ENCODE assay signal across 12 mouse cellular contexts in the genomic region with DNA sequence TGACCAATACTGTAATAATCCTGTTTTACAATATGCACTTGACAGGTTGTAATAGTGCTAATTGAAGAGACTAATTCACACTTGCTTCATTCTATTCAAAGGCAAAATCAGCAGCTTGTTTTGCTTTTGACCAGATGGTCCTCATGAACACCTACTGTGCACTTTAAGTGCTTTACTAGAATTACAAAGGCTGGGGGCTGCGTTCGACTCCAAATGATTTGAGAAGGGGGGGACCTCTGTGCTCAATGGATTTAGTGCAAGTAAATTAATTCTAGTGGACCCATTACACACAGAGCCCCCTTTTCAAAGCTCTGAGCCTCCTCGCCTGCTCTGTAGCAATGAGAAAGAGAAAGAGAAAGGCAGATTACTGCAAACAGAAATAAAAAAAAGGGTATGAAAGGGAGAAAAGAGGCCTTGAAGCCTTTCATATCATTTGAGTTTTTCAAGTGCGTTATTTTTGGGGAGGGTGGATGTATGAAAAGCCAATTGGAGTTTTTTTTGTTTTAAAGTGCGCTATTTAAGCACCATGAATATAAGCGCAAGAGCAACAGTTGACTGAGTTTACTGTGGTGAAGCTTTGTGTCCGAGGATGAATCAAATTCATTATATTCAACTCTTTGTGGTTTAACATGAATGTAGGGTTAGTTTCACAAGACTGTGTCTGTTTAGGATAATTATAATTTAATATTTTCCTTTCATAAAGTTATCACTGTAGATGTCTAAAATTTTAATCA.
DNase-seq lines count a peak whose midpoint lies in the region; ATAC-seq and TF ChIP-seq lines count a peak whose summit lies in the region.
"Had no signal": no experiment of that assay in that cellular context is flagged by ENCODE, and none has a peak within 500 bp of the region (broad histone marks: within the 10 kb centered on the region; RNA-seq: fewer than 3 reads in every experiment).

No protein-coding gene starts in this region.

- 7% methylated on average over 7 of the region's 7 CpGs for WGBS in forebrain, embryonic 12.5 days
- 10% methylated on average over 7 of the region's 7 CpGs for WGBS in midbrain, embryonic 10.5 days
- WGBS in heart, embryonic 11.5 days (ENCODE audit: insufficient replicate concordance): 64% methylated on average over 7 of the region's 7 CpGs
- WGBS in lung, postnatal 0 days: 70% methylated on average over 7 of the region's 7 CpGs

- H3K9me3 ChIP-seq in forebrain, embryonic 12.5 days: no peaks in the 10 kb centered on the region
- no peaks in the 10 kb centered on the region for H3K9me3 ChIP-seq in midbrain, embryonic 10.5 days (replicated peaks)
- no peaks in the 10 kb centered on the region for H3K9me3 ChIP-seq in heart, embryonic 11.5 days (replicated peaks; ENCODE audit: control insufficient read depth, low read length)
- no peaks in the 10 kb centered on the region for H3K9me3 ChIP-seq in lung, postnatal 0 days (ENCODE audit: low read length)

- intact Hi-C loops in left cerebral cortex, postnatal 4 days (cut with DNase I): no loop called here

- peak; percentile 96 for ATAC-seq in forebrain, embryonic 12.5 days (ENCODE audit: low FRiP score)
- ATAC-seq in heart, embryonic 11.5 days (replicated peaks; ENCODE audit: insufficient number of reproducible peaks, low FRiP score, low TSS enrichment): no peak
- ATAC-seq in lung, postnatal 0 days: no peak
- ATAC-seq: activated CD4-positive, CD25-positive, alpha-beta regulatory T cell, adult 4 months had no signal

- peak overlapping the region; percentile 38; the same call in 1 of the 2 replicates for H3K27ac ChIP-seq in forebrain, embryonic 12.5 days
- peak overlapping the region; percentile 74 for H3K27ac ChIP-seq in midbrain, embryonic 10.5 days (replicated peaks)
- no peak overlapping the region for H3K27ac ChIP-seq in heart, embryonic 11.5 days (ENCODE audit: low read depth, low read length)
- no peak overlapping the region for H3K27ac ChIP-seq in lung, postnatal 0 days (ENCODE audit: low read length)
- H3K27ac ChIP-seq: stomach, postnatal 0 days had no signal

- no peak for TF ChIP-seq CTCF in lung, postnatal 0 days (IDR thresholded peaks at IDR 0.05)

- H3K36me3 ChIP-seq in forebrain, embryonic 12.5 days (replicated peaks): no peaks in the 10 kb centered on the region
- H3K36me3 ChIP-seq in midbrain, embryonic 10.5 days: no peaks in the 10 kb centered on the region
- H3K36me3 ChIP-seq in heart, embryonic 11.5 days (ENCODE audit: control insufficient read depth, insufficient read depth, low read length): no peaks in the 10 kb centered on the region
- H3K36me3 ChIP-seq in lung, postnatal 0 days (ENCODE audit: insufficient read depth, low read length): no peaks in the 10 kb centered on the region

- TF ChIP-seq EP300 in lung, postnatal 0 days (IDR thresholded peaks at IDR 0.05): no peak

- H3K27me3 ChIP-seq in forebrain, embryonic 12.5 days: 0 out of 2 replicates have a peak, but pooled peaks cover 6% of the 10 kb centered on the region
- H3K27me3 ChIP-seq in midbrain, embryonic 10.5 days (ENCODE audit: low read depth, poor library complexity, severe bottlenecking): peaks cover 12% of the 10 kb centered on the region
- no peaks in the 10 kb centered on the region for H3K27me3 ChIP-seq in heart, embryonic 11.5 days (ENCODE audit: control insufficient read depth, insufficient read depth, low read length)
- no peaks in the 10 kb centered on the region for H3K27me3 ChIP-seq in lung, postnatal 0 days (replicated peaks; ENCODE audit: insufficient read depth, low read length)

- peaks cover 10% of the 10 kb centered on the region; the same call in 1 of the 2 replicates for H3K4me1 ChIP-seq in forebrain, embryonic 12.5 days
- H3K4me1 ChIP-seq in midbrain, embryonic 10.5 days: peaks cover 60% of the 10 kb centered on the region
- no peaks in the 10 kb centered on the region for H3K4me1 ChIP-seq in heart, embryonic 11.5 days (ENCODE audit: control insufficient read depth, insufficient read depth, low read length)
- no peaks in the 10 kb centered on the region for H3K4me1 ChIP-seq in lung, postnatal 0 days (ENCODE audit: insufficient read depth, low read depth, low read length)

- DNase-seq in left cerebral cortex, postnatal 4 days: peak; percentile 46
- DNase-seq in left cerebral cortex, adult 18-20 months (ENCODE audit: low spot score in 2 of 2): no peak
- DNase-seq in midbrain, embryonic 10.5 days (ENCODE audit: low spot score): peak; percentile 52
- no peak for DNase-seq in lung, postnatal 4 days
- no peak for DNase-seq in frontal cortex, postnatal 36 days (ENCODE audit: low spot score in 2 of 2)
- DNase-seq in lung, postnatal 0 days (ENCODE audit: low spot score): no peak
- DNase-seq: gastrocnemius, postnatal 14 days; lung, postnatal 14 days had no signal

- 0 out of 2 replicates have a peak overlapping the region, but pooled peaks have one; percentile 19 for H3K4me2 ChIP-seq in forebrain, embryonic 12.5 days
- no peak overlapping the region for H3K4me2 ChIP-seq in heart, embryonic 11.5 days
- H3K4me2 ChIP-seq in lung, postnatal 0 days (replicated peaks; ENCODE audit: low read depth, low read length): no peak overlapping the region

- no peak overlapping the region for H3K4me3 ChIP-seq in forebrain, embryonic 12.5 days (replicated peaks)
- H3K4me3 ChIP-seq in midbrain, embryonic 10.5 days: peak overlapping the region; percentile 27; the same call in 1 of the 2 replicates
- no peak overlapping the region for H3K4me3 ChIP-seq in heart, embryonic 11.5 days (ENCODE audit: low read depth, low read length)
- no peak overlapping the region for H3K4me3 ChIP-seq in lung, postnatal 0 days (ENCODE audit: low read depth, low read length)

- H3K9ac ChIP-seq in forebrain, embryonic 12.5 days: no peak overlapping the region
- H3K9ac ChIP-seq in heart, embryonic 11.5 days (ENCODE audit: low read depth, low read length): no peak overlapping the region
- no peak overlapping the region for H3K9ac ChIP-seq in lung, postnatal 0 days (replicated peaks; ENCODE audit: low read depth)

Comparison
In these comparisons a context has a peak if more than half of its experiments do, and no peak if none do; other contexts are left out.
1. DNase-seq: peak in left cerebral cortex, postnatal 4 days (single experiment) and midbrain, embryonic 10.5 days (single experiment); none in left cerebral cortex, adult 18-20 months (0 of 2), lung, postnatal 4 days (0 of 2), frontal cortex, postnatal 36 days (0 of 2) and lung, postnatal 0 days (single experiment).
2. H3K27ac ChIP-seq: peak in forebrain, embryonic 12.5 days (single experiment) and midbrain, embryonic 10.5 days (single experiment); none in heart, embryonic 11.5 days (single experiment) and lung, postnatal 0 days (single experiment).